Mouse (Mus musculus) CH12.LX (cell line): ENCODE measurements around the gene St5. TPM values are rescaled to one million over a fixed set of nuclear protein-coding genes. Genes with fewer than 3 reads are reported as not detected.
A peak's percentile ranks its signal among the peaks of the same experiment; 100 is the strongest.

Experiments
- DNase-seq: peaks from one replicate; pipeline ENCODE4 v3.0.0-alpha.2; 2013; ENCODE audit errors: extremely low read depth
- H3K27ac ChIP-seq: 2 replicates; pipeline ENCODE4 v1.5.1; 2012; ENCODE audit warnings: low read depth, mild to moderate bottlenecking, control low read depth, moderate library complexity; ENCODE audit not compliant: insufficient read depth
- H3K27me3 ChIP-seq: replicated peaks from 2 replicates; pipeline ENCODE3; 2012; ENCODE audit warnings: inconsistent platforms
- H3K36me3 ChIP-seq, 2 experiments: replicated peaks in 1 of 2; 2 replicates each; pipeline versions ENCODE3 to v1.6.1; 2012; ENCODE audit warnings: inconsistent platforms in 1 of 2, low read length in 1 of 2, mild to moderate bottlenecking in 1 of 2, mixed read lengths in 1 of 2, moderate library complexity in 1 of 2; ENCODE audit not compliant: control insufficient read depth in 1 of 2, insufficient read depth in 1 of 2
- H3K4me1 ChIP-seq, 2 experiments: 2 replicates each; pipeline ENCODE4 v1.6.1; 2012; ENCODE audit warnings: inconsistent platforms in 1 of 2, moderate library complexity in 1 of 2; ENCODE audit not compliant: insufficient read depth in 2 of 2, control insufficient read depth in 1 of 2
- H3K4me2 ChIP-seq: 2 replicates; pipeline ENCODE4 v1.6.1; 2012; ENCODE audit warnings: low read depth, mild to moderate bottlenecking, control low read depth; ENCODE audit not compliant: poor library complexity, insufficient read depth, severe bottlenecking
- H3K4me3 ChIP-seq, 3 experiments: fragments of 150-350 bp in 1 of 3; sonication (generic) in 1 of 3; replicated peaks in 1 of 3; 2 replicates each; pipeline versions ENCODE3 to v1.5.1; 2011 to 2012; ENCODE audit warnings: low read depth in 2 of 3, low read length in 2 of 3, mild to moderate bottlenecking in 2 of 3, moderate library complexity in 2 of 3, control low read depth in 1 of 3, improper control_type of control experiment in 1 of 3, inconsistent platforms in 1 of 3, mixed read lengths in 1 of 3; ENCODE audit not compliant: poor library complexity in 1 of 3
- H3K79me2 ChIP-seq: replicated peaks from 2 replicates; pipeline ENCODE4 v1.6.1; 2012; ENCODE audit warnings: mild to moderate bottlenecking, moderate library complexity; ENCODE audit not compliant: control insufficient read depth, poor library complexity, insufficient read depth, severe bottlenecking; ENCODE audit errors: extremely low read depth
- H3K9ac ChIP-seq: 2 replicates; pipeline ENCODE4 v1.6.1; 2012; ENCODE audit warnings: low read depth, mild to moderate bottlenecking, control low read depth, moderate library complexity; ENCODE audit not compliant: insufficient read depth
- H3K9me3 ChIP-seq: replicated peaks from 2 replicates; pipeline ENCODE3; 2012; ENCODE audit warnings: low read length, inconsistent platforms, mixed read lengths
- CHD1 ChIP-seq: IDR thresholded peaks from 2 replicates; pipeline ENCODE4 v1.6.1; 2012; ENCODE audit warnings: low read depth, low read length, improper control_type of control experiment, inconsistent platforms
- CHD2 ChIP-seq: IDR thresholded peaks from 2 replicates; pipeline ENCODE4 v1.6.1; 2011; ENCODE audit warnings: low read length, improper control_type of control experiment
- CTCF ChIP-seq, 2 experiments: IDR thresholded peaks in 1 of 2; conservative IDR thresholded peaks in 1 of 2; 2 replicates each; pipeline ENCODE4 v1.5.1; 2011 to 2012; ENCODE audit warnings: low read depth in 2 of 2, low read length in 2 of 2, improper control_type of control experiment in 1 of 2, inconsistent platforms in 1 of 2, mild to moderate bottlenecking in 1 of 2, moderate library complexity in 1 of 2
- E2F4 ChIP-seq: IDR thresholded peaks from 2 replicates; pipeline ENCODE4 v1.6.1; 2011; ENCODE audit warnings: low read depth, low read length, improper control_type of control experiment; ENCODE audit not compliant: insufficient replicate concordance
- EP300 ChIP-seq: IDR thresholded peaks from 2 replicates; pipeline ENCODE4 v1.6.1; 2011; ENCODE audit warnings: low read length, improper control_type of control experiment
- ETS1 ChIP-seq: conservative IDR thresholded peaks from 2 replicates; pipeline ENCODE4 v1.6.1; 2012; ENCODE audit warnings: low read depth, mild to moderate bottlenecking, inconsistent platforms, low read length, improper control_type of control experiment, moderate library complexity
- GABPA ChIP-seq: IDR thresholded peaks from 2 replicates; pipeline ENCODE4 v1.6.1; 2012; ENCODE audit warnings: low read depth, low read length, improper control_type of control experiment, inconsistent platforms; ENCODE audit not compliant: insufficient replicate concordance
- IRF4 ChIP-seq: IDR thresholded peaks from 2 replicates; pipeline ENCODE4 v1.6.1; 2014; ENCODE audit warnings: low read depth, mild to moderate bottlenecking, inconsistent platforms, low read length, improper control_type of control experiment
- JUN ChIP-seq: IDR thresholded peaks from 2 replicates; pipeline ENCODE4 v1.6.1; 2011; ENCODE audit warnings: low read depth, mild to moderate bottlenecking, low read length, improper control_type of control experiment, moderate library complexity; ENCODE audit not compliant: insufficient read depth
- MAFK ChIP-seq: IDR thresholded peaks from 2 replicates; pipeline ENCODE4 v1.6.1; 2011; ENCODE audit warnings: low read length, improper control_type of control experiment; ENCODE audit not compliant: insufficient replicate concordance
- MAX ChIP-seq: IDR thresholded peaks from 2 replicates; pipeline ENCODE4 v1.6.1; 2011; ENCODE audit warnings: low read length, improper control_type of control experiment
- MAZ ChIP-seq: IDR thresholded peaks from 2 replicates; pipeline ENCODE4 v1.6.1; 2012; ENCODE audit warnings: low read depth, mild to moderate bottlenecking, inconsistent platforms, low read length, improper control_type of control experiment, moderate library complexity
- MXI1 ChIP-seq: IDR thresholded peaks from 2 replicates; pipeline ENCODE4 v1.6.1; 2011; ENCODE audit warnings: mild to moderate bottlenecking, low read depth, low read length, improper control_type of control experiment
- MYC ChIP-seq: IDR thresholded peaks from 2 replicates; pipeline ENCODE4 v1.6.1; 2011; ENCODE audit warnings: low read depth, mild to moderate bottlenecking, improper control_type of control experiment, low read length
- NELFE ChIP-seq: IDR thresholded peaks from 2 replicates; pipeline ENCODE4 v1.6.1; 2011; ENCODE audit warnings: low read depth, low read length, improper control_type of control experiment
- NRF1 ChIP-seq: IDR thresholded peaks from 2 replicates; pipeline ENCODE4 v1.6.1; 2014; ENCODE audit warnings: low read depth, mild to moderate bottlenecking, inconsistent platforms, low read length, improper control_type of control experiment, moderate library complexity
- POLR2A ChIP-seq: IDR thresholded peaks from 2 replicates; pipeline ENCODE4 v1.6.1; 2011; ENCODE audit warnings: low read depth, mild to moderate bottlenecking, improper control_type of control experiment, low read length
- POLR2AphosphoS2 ChIP-seq: IDR thresholded peaks from 2 replicates; pipeline ENCODE4 v1.6.1; 2011; ENCODE audit warnings: low read depth, low read length, improper control_type of control experiment
- RCOR1 ChIP-seq: conservative IDR thresholded peaks from 2 replicates; pipeline ENCODE4 v1.6.1; 2012; ENCODE audit warnings: low read depth, mild to moderate bottlenecking, inconsistent platforms, low read length, improper control_type of control experiment
- SIN3A ChIP-seq: IDR thresholded peaks from 2 replicates; pipeline ENCODE4 v1.6.1; 2012; ENCODE audit warnings: low read length, improper control_type of control experiment, inconsistent platforms
- TBP ChIP-seq: conservative IDR thresholded peaks from 2 replicates; pipeline ENCODE4 v1.6.1; 2011; ENCODE audit warnings: low read depth, low read length, improper control_type of control experiment
- TCF12 ChIP-seq: IDR thresholded peaks from 2 replicates; pipeline ENCODE4 v1.6.1; 2014; ENCODE audit warnings: low read depth, mild to moderate bottlenecking, inconsistent platforms, low read length, improper control_type of control experiment
- UBTF ChIP-seq: IDR thresholded peaks from 2 replicates; pipeline ENCODE4 v1.6.1; 2012; ENCODE audit warnings: low read depth, mild to moderate bottlenecking, inconsistent platforms, low read length, improper control_type of control experiment, moderate library complexity
- USF1 ChIP-seq: IDR thresholded peaks from 2 replicates; pipeline ENCODE4 v1.6.1; 2014; ENCODE audit warnings: low read depth, mild to moderate bottlenecking, inconsistent platforms, low read length, improper control_type of control experiment
- USF2 ChIP-seq: conservative IDR thresholded peaks from 2 replicates; pipeline ENCODE4 v1.6.1; 2011; ENCODE audit warnings: low read depth, low read length, improper control_type of control experiment
- ZKSCAN1 ChIP-seq: IDR thresholded peaks from 2 replicates; pipeline ENCODE4 v1.6.1; 2012; ENCODE audit warnings: low read depth, inconsistent platforms, low read length, improper control_type of control experiment, borderline replicate concordance
- ZNF384 ChIP-seq: IDR thresholded peaks from 2 replicates; pipeline ENCODE4 v1.6.1; 2012; ENCODE audit warnings: low read depth, low read length, improper control_type of control experiment, inconsistent platforms
- dilution Hi-C: fragments of 300-500 bp; cut with MboI; formaldehyde crosslinking; loops from 2 replicates; pipeline ENCODE4 v1.14.3; 2020; ENCODE audit warnings: low sequenced_read_pairs; ENCODE audit not compliant: extremely low pct_unique_long_range_greater_than_20kb, extremely low pct_ligation_motif_present
- in situ Hi-C: fragments of 300-500 bp; cut with MboI; formaldehyde crosslinking; loops from 3 replicates; pipeline ENCODE4 v1.14.3; 2019; ENCODE audit warnings: low sequenced_read_pairs, low pct_ligation_motif_present, low pct_unique_long_range_greater_than_20kb, mixed read lengths
- polyA plus RNA-seq: library from polyadenylated mRNA; unstranded; fragments of >175 nt; gene quantifications from 2 replicates; pipeline ENCODE4 v1.2.1, GENCODE M21; 2012; ENCODE audit warnings: low read depth; ENCODE audit not compliant: insufficient read length
- total RNA-seq, 2 experiments: library from RNA; depleted of rRNA; stranded (reverse); fragments of 300-350 nt in 1 of 2; fragments of >200 nt in 1 of 2; gene quantifications; 2 replicates each; pipeline ENCODE4 v1.2.3; 2012 to 2014

St5 gene
- total and polyA plus RNA-seq, 3 experiments, result 1.3 to 3.4 (median 1.6) TPM

DNA sequence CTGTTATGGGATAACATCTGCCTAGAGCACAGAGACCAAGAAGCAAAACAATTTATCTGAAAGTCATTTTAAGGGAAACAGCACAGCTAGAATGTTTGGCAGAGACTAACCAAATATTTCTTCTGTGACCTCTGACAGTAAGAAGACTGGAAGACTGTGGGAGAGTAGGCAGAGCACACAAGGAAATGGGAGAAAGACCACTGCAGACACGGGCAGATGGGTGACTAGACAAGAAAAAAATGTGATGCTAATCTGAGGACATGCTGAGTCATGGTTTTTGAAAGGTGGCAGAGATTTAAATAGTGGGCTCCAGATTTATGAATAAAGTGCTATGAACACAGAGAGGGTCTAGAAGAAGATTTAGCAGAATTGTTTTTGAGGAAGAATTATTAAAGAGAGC, 61.4 kb downstream of the St5 start:
- Histone ChIP-seq H3K27me3 (no peaks in the 10 kb centered on the region), H3K4me1 (peaks cover 21 to 56% of the 10 kb centered on the region in 2 experiments), H3K4me2 (no peak overlapping the region), H3K79me2 (no peaks in the 10 kb centered on the region), H3K9ac (no peak overlapping the region), H3K27ac (no peak overlapping the region), H3K9me3 (no peaks in the 10 kb centered on the region), H3K4me3 (no peak overlapping the region), H3K36me3 (no peaks in the 10 kb centered on the region)
- dilution Hi-C loops, result no loop called here
- TF ChIP-seq MAX (no peak), E2F4 (no peak), MAFK (peak; percentile 96), CTCF (conservative IDR thresholded peaks at IDR 0.05 in 1 of 2, IDR thresholded peaks at IDR 0.05 in 1 of 2; ENCODE audit: low read depth in 2 of 2, low read length in 2 of 2) (no peak), POLR2A (no peak), MYC (no peak), UBTF (no peak), GABPA (no peak), ZNF384 (peak; percentile 63), NRF1 (no peak), JUN (no peak), MAZ (no peak), MXI1 (no peak), TBP (no peak), USF2 (no peak), POLR2AphosphoS2 (no peak), TCF12 (no peak)
- in situ Hi-C loops, result no loop called here
- peak; percentile 12 for DNase-seq

DNA sequence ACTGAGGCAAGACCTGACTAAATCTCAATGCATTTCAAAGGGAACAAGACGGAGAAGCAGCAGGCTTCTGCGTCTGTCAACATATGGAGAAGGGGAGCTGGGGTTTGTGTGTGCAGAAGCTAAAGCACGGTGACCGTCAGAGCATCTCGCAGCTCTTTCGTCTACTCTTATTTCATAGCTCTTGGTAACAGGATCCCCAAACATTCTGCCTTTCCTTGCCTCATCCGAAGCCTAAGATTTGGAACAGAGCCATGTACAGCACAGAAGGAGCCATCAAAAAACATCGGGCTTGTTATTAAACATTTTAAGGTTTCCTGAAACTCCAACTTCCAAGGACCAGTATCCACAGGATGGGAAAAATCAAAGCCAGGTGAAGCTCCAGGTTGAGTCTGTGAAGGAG, 62.3 kb downstream of the St5 start:
- dilution Hi-C loops, result no loop called here
- Histone ChIP-seq H3K36me3 (no peaks in the 10 kb centered on the region), H3K27me3 (no peaks in the 10 kb centered on the region), H3K4me3 (no peak overlapping the region), H3K4me1 (peaks cover 18 to 48% of the 10 kb centered on the region in 2 experiments), H3K27ac (no peak overlapping the region), H3K9ac (no peak overlapping the region), H3K9me3 (no peaks in the 10 kb centered on the region), H3K79me2 (no peaks in the 10 kb centered on the region; the same call in 1 of the 2 replicates), H3K4me2 (no peak overlapping the region)
- in situ Hi-C loops, result no loop called here
- no peak for DNase-seq
- TF ChIP-seq CTCF (conservative IDR thresholded peaks at IDR 0.05 in 1 of 2, IDR thresholded peaks at IDR 0.05 in 1 of 2; ENCODE audit: low read depth in 2 of 2, low read length in 2 of 2) (no peak), RCOR1 (no peak), UBTF (no peak), EP300 (no peak), ETS1 (no peak), NRF1 (no peak), SIN3A (no peak), ZKSCAN1 (no peak), IRF4 (no peak), CHD1 (no peak), CHD2 (no peak), POLR2AphosphoS2 (no peak), USF1 (no peak), NELFE (no peak), TCF12 (no peak), MXI1 (no peak), TBP (no peak)
